Mouse (Mus musculus): ENCODE measurements around the gene Zfp704. TPM values are rescaled to one million over a fixed set of nuclear protein-coding genes. Genes with fewer than 3 reads are reported as not detected.
A peak's percentile ranks its signal among the peaks of the same experiment; 100 is the strongest.

Gene Zfp704
- polyA plus RNA-seq, 1 experiment: 0.80 TPM

DNA sequence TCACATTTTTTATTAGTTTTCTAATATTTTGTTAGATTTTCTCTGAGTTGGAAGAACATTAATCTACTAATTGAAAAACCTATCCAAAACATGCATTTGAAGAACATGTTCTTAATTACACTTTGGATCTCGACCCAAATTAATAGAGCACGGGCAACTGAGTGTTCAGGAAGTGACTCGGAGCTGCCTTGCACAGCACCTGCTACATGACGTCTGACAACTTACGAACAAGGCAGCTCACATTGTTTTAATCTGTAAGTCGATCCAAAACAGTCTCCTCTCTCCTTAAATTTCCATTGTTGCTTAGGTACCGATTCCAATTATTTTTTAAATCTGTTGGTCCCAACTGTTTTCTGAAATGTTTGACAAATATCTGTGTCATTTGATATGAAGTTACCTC is 15.4 kb downstream of the Zfp704 start:
- Histone ChIP-seq H3K4me2 (ENCODE audit: low read depth) (no peak overlapping the region), H3ac (ENCODE audit: control insufficient read depth, insufficient read length) (no peak overlapping the region), H3K36me3 (ENCODE audit: control insufficient read depth, insufficient read depth) (no peaks in the 10 kb centered on the region), H3K4me3 (no peak overlapping the region), H3K79me2 (ENCODE audit: control insufficient read depth, insufficient read depth) (peaks cover 5% of the 10 kb centered on the region), H3K27me3 (ENCODE audit: control insufficient read depth, insufficient read depth, insufficient read length) (no peaks in the 10 kb centered on the region)
- no peak for TF ChIP-seq TCF3 (IDR thresholded peaks at IDR 0.05; ENCODE audit: insufficient read length, low read depth)
- no peak for TF ChIP-seq POLR2AphosphoS2 (IDR thresholded peaks at IDR 0.05; ENCODE audit: insufficient read length, low read depth)
- no peak for TF ChIP-seq MAX (IDR thresholded peaks at IDR 0.05; ENCODE audit: low read depth)
- TF ChIP-seq MYOD1 (IDR thresholded peaks at IDR 0.05; ENCODE audit: control insufficient read depth in 1 of 3, insufficient read length in 2 of 3, low read depth in 2 of 3): peak in 2 of 3 experiments; percentile 57 to 72
- TF ChIP-seq TCF12 (IDR thresholded peaks at IDR 0.05; ENCODE audit: insufficient read depth, poor library complexity, severe bottlenecking): no peak
- no peak for TF ChIP-seq E2F4 (IDR thresholded peaks at IDR 0.05; ENCODE audit: insufficient read depth)

DNA sequence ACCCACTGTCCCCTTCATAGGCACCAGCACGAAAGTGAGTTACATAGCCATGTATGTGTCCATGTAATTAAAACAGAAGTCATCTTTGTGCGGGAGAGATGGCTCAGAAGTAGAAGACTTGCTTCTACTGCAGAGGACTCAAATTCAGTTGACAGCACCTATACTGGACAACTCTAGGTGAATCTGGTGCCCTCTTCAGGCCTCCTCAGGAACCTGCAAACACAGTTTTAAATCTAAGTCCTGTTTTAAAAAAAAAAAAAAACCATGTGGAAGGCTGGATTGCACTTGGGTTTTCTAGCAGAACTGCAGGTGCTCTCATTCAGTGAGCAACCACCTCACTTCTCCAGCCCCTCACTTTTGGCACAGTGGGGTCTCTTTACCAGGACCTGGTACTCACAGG is 16.1 kb downstream of the Zfp704 start:
- no peak for TF ChIP-seq MYOG (IDR thresholded peaks at IDR 0.05; ENCODE audit: control insufficient read depth in 1 of 3, insufficient read depth in 1 of 3, insufficient read length in 2 of 3, low read depth in 2 of 3)
- H3K4me3 ChIP-seq: no peak overlapping the region
- no peak overlapping the region for H3K4me2 ChIP-seq (ENCODE audit: low read depth)
- H3K79me2 ChIP-seq (ENCODE audit: control insufficient read depth, insufficient read depth): peaks cover 5% of the 10 kb centered on the region
- no peak overlapping the region for H3ac ChIP-seq (ENCODE audit: control insufficient read depth, insufficient read length)
- no peaks in the 10 kb centered on the region for H3K27me3 ChIP-seq (ENCODE audit: control insufficient read depth, insufficient read depth, insufficient read length)
- H3K36me3 ChIP-seq (ENCODE audit: control insufficient read depth, insufficient read depth): no peaks in the 10 kb centered on the region

DNA sequence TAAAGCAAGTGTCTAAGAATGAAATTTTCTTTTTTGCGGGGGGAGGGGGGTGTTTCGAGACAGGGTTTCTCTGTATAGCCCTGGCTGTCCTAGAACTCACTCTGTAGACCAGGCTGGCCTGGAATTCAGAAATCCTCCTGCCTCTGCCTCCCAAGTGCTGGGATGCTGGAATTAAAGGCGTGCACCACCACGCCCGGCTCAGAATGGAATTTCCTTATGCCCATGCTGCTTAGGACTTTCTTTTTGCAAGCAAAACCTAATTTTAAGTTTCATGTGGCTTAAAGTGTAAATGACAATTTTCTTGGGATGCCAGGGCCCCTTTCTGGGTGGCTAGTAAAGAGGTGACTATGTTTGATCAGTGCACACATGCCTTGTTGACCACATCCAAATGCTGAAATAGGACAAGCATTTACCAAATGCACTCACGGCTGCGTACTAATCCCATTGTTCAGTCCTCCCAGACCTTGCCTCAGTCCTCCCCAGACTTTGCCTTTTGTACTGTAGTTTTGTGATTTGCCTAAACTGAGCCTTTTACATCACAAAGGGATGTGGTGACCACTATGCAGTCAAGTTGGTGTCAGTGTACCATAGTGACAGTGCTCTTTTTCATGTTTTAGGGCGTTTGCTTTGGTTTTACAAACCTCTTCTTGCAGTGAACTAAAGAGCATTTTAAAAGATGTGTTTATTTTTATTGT is 18.3 kb downstream of the Zfp704 start:
- Histone ChIP-seq H3K4me2 (ENCODE audit: low read depth) (no peak overlapping the region), H3ac (ENCODE audit: control insufficient read depth, insufficient read length) (no peak overlapping the region), H3K79me2 (ENCODE audit: control insufficient read depth, insufficient read depth) (peaks cover 5% of the 10 kb centered on the region), H3K36me3 (ENCODE audit: control insufficient read depth, insufficient read depth) (no peaks in the 10 kb centered on the region), H3K27me3 (ENCODE audit: control insufficient read depth, insufficient read depth, insufficient read length) (no peaks in the 10 kb centered on the region), H3K4me3 (no peak overlapping the region)
- TF ChIP-seq USF1 (IDR thresholded peaks at IDR 0.05; ENCODE audit: low read depth) (no peak), CEBPB (IDR thresholded peaks at IDR 0.05; ENCODE audit: insufficient read depth, poor library complexity, severe bottlenecking) (no peak), REST (IDR thresholded peaks at IDR 0.05; ENCODE audit: insufficient read depth, insufficient read length) (no peak), E2F4 (IDR thresholded peaks at IDR 0.05; ENCODE audit: insufficient read depth) (no peak), SRF (IDR thresholded peaks at IDR 0.05; ENCODE audit: control insufficient read depth, insufficient read length, low read depth) (no peak), MYOG (IDR thresholded peaks at IDR 0.05; ENCODE audit: control insufficient read depth in 1 of 3, insufficient read depth in 1 of 3, insufficient read length in 2 of 3, low read depth in 2 of 3) (no peak), TCF12 (IDR thresholded peaks at IDR 0.05; ENCODE audit: insufficient read depth, poor library complexity, severe bottlenecking) (no peak), POLR2AphosphoS2 (IDR thresholded peaks at IDR 0.05; ENCODE audit: insufficient read length, low read depth) (no peak), POLR2A (IDR thresholded peaks at IDR 0.05; ENCODE audit: insufficient read length, low read depth) (no peak), MAX (IDR thresholded peaks at IDR 0.05; ENCODE audit: low read depth) (no peak), MYOD1 (IDR thresholded peaks at IDR 0.05; ENCODE audit: control insufficient read depth in 1 of 3, insufficient read length in 2 of 3, low read depth in 2 of 3) (no peak), TCF3 (IDR thresholded peaks at IDR 0.05; ENCODE audit: insufficient read length, low read depth) (no peak)

DNA sequence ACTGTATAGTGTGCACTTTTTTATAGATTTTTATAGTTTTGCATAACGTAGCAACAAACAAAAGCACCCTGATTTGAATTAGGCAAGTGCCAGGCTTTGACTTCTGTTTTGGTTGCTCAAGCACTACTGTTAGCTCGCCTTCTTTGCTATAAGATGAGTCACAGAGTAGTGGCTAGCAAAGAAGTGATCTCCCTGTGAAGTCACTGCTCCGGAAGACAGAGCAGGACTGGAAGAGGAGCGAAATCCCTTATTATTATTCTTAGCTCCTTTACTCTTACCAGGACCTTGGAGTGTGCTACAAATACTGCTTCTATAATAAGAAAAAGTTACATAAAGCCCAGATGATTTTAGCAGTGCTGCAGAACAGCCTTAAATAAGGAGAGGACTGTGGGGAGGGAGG is 21.2 kb downstream of the Zfp704 start:
- Histone ChIP-seq H3K36me3 (ENCODE audit: control insufficient read depth, insufficient read depth) (no peaks in the 10 kb centered on the region), H3K27me3 (ENCODE audit: control insufficient read depth, insufficient read depth, insufficient read length) (no peaks in the 10 kb centered on the region), H3K4me3 (no peak overlapping the region), H3K79me2 (ENCODE audit: control insufficient read depth, insufficient read depth) (no peaks in the 10 kb centered on the region), H3K4me2 (ENCODE audit: low read depth) (no peak overlapping the region), H3ac (ENCODE audit: control insufficient read depth, insufficient read length) (no peak overlapping the region)
- TF ChIP-seq USF1 (IDR thresholded peaks at IDR 0.05; ENCODE audit: low read depth): no peak
- no peak for TF ChIP-seq MYOG (IDR thresholded peaks at IDR 0.05; ENCODE audit: control insufficient read depth in 1 of 3, insufficient read depth in 1 of 3, insufficient read length in 2 of 3, low read depth in 2 of 3)
- TF ChIP-seq CEBPB (IDR thresholded peaks at IDR 0.05; ENCODE audit: insufficient read depth, poor library complexity, severe bottlenecking): no peak
- TF ChIP-seq POLR2AphosphoS2 (IDR thresholded peaks at IDR 0.05; ENCODE audit: insufficient read length, low read depth): no peak
- no peak for TF ChIP-seq REST (IDR thresholded peaks at IDR 0.05; ENCODE audit: insufficient read depth, insufficient read length)
- no peak for TF ChIP-seq MYOD1 (IDR thresholded peaks at IDR 0.05; ENCODE audit: control insufficient read depth in 1 of 3, insufficient read length in 2 of 3, low read depth in 2 of 3)
- no peak for TF ChIP-seq TCF3 (IDR thresholded peaks at IDR 0.05; ENCODE audit: insufficient read length, low read depth)
- no peak for TF ChIP-seq TCF12 (IDR thresholded peaks at IDR 0.05; ENCODE audit: insufficient read depth, poor library complexity, severe bottlenecking)
- no peak for TF ChIP-seq MAX (IDR thresholded peaks at IDR 0.05; ENCODE audit: low read depth)
- no peak for TF ChIP-seq POLR2A (IDR thresholded peaks at IDR 0.05; ENCODE audit: insufficient read length, low read depth)
- no peak for TF ChIP-seq SRF (IDR thresholded peaks at IDR 0.05; ENCODE audit: control insufficient read depth, insufficient read length, low read depth)
- TF ChIP-seq E2F4 (IDR thresholded peaks at IDR 0.05; ENCODE audit: insufficient read depth): no peak

DNA sequence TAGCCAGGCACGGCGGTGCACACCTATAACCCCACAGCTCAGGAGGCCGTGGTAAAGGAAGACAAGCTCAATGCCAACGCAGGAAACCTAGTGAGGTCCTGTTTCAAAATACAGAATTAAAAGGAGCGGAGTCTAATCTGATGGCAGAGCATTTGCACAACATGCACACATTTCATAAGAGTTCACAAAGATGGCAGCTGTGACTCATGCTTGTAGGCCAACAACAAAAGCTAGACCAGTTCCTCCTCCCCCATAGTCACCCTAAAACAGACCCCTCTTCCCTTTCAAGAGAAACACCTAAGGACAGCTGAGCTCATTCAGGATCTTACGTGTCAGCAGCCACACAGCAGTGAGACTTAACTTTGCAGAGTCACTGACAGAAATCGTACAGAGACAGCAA is 22.6 kb downstream of the Zfp704 start:
- H3K36me3 ChIP-seq (ENCODE audit: control insufficient read depth, insufficient read depth): no peaks in the 10 kb centered on the region
- H3K4me3 ChIP-seq: no peak overlapping the region
- TF ChIP-seq TCF3 (IDR thresholded peaks at IDR 0.05; ENCODE audit: insufficient read length, low read depth): no peak
- no peak for TF ChIP-seq POLR2A (IDR thresholded peaks at IDR 0.05; ENCODE audit: insufficient read length, low read depth)
- no peak for TF ChIP-seq USF1 (IDR thresholded peaks at IDR 0.05; ENCODE audit: low read depth)
- TF ChIP-seq REST (IDR thresholded peaks at IDR 0.05; ENCODE audit: insufficient read depth, insufficient read length): no peak
- no peak for TF ChIP-seq MAX (IDR thresholded peaks at IDR 0.05; ENCODE audit: low read depth)
- TF ChIP-seq E2F4 (IDR thresholded peaks at IDR 0.05; ENCODE audit: insufficient read depth): no peak
- no peak for TF ChIP-seq MYOD1 (IDR thresholded peaks at IDR 0.05; ENCODE audit: control insufficient read depth in 1 of 3, insufficient read length in 2 of 3, low read depth in 2 of 3)
- TF ChIP-seq TCF12 (IDR thresholded peaks at IDR 0.05; ENCODE audit: insufficient read depth, poor library complexity, severe bottlenecking): no peak
- TF ChIP-seq CEBPB (IDR thresholded peaks at IDR 0.05; ENCODE audit: insufficient read depth, poor library complexity, severe bottlenecking): no peak
- TF ChIP-seq MYOG (IDR thresholded peaks at IDR 0.05; ENCODE audit: control insufficient read depth in 1 of 3, insufficient read depth in 1 of 3, insufficient read length in 2 of 3, low read depth in 2 of 3): no peak
- no peak for TF ChIP-seq SRF (IDR thresholded peaks at IDR 0.05; ENCODE audit: control insufficient read depth, insufficient read length, low read depth)
- no peak for TF ChIP-seq POLR2AphosphoS2 (IDR thresholded peaks at IDR 0.05; ENCODE audit: insufficient read length, low read depth)
- no peaks in the 10 kb centered on the region for H3K27me3 ChIP-seq (ENCODE audit: control insufficient read depth, insufficient read depth, insufficient read length)
- H3ac ChIP-seq (ENCODE audit: control insufficient read depth, insufficient read length): no peak overlapping the region
- H3K4me2 ChIP-seq (ENCODE audit: low read depth): no peak overlapping the region
- H3K79me2 ChIP-seq (ENCODE audit: control insufficient read depth, insufficient read depth): no peaks in the 10 kb centered on the region
